Mouse (Mus musculus) spleen, adult 2 months (tissue): ENCODE measurements around the gene Olfr1410.

Experiments
- CTCF ChIP-seq: fragments of 200-500 bp; IDR thresholded peaks from 2 replicates; pipeline ENCODE4 v1.5.1; 2011; ENCODE audit warnings: mild to moderate bottlenecking, inconsistent platforms; ENCODE audit not compliant: insufficient read depth, insufficient read length, insufficient replicate concordance; ENCODE audit errors: extremely low read depth
- POLR2A ChIP-seq: fragments of 200-500 bp; IDR thresholded peaks from 2 replicates; pipeline ENCODE4 v1.6.1; 2011; ENCODE audit warnings: low read depth, low read length, inconsistent platforms

DNA sequence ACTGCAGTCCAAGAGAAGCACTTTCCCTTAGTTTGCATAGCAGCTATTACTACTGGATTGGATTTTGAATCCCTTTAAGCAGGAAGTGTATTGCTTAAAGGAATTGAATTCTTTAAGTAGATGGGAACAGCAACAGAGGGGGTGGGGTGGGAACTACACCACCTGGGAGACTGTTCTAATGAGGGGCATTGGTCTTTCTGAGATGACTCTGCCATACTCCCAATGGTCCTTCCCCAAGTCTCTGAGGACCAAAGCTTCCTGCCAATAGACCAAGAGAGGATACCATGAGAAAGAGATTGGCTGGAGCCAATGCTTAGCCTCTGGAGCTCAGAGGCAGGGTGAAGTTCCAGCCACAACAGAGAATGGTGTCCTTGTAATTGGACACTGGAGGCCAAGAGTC, 11.5 kb upstream of the Olfr1410 start, which contains the start of gene Olfr1411:
- TF ChIP-seq CTCF, result no peak
- no peak for TF ChIP-seq POLR2A
